Mouse (Mus musculus): ENCODE measurements around the gene Nr1h4. TPM values are rescaled to one million over a fixed set of nuclear protein-coding genes. Genes with fewer than 3 reads are reported as not detected.

Nr1h4 gene
- polyA plus RNA-seq, 1 experiment = 2.6 TPM

- Histone ChIP-seq H3K4me3 (replicated peaks; ENCODE audit: control insufficient read depth, low read depth, low read length) (no peak overlapping the region), H3K27ac (ENCODE audit: control insufficient read depth, insufficient read depth, low read depth, low read length, poor library complexity) (no peak overlapping the region), H3K4me1 (ENCODE audit: control insufficient read depth, insufficient read depth, low read length) (no peaks in the 10 kb centered on the region)
- TF ChIP-seq CTCF (IDR thresholded peaks at IDR 0.05; ENCODE audit: control insufficient read depth, insufficient read depth, low read length) (no peak), POLR2A (IDR thresholded peaks at IDR 0.05; ENCODE audit: borderline replicate concordance, control insufficient read depth, low read depth, low read length) (no peak)
- WGBS = 89% methylated on average over 17 of the region's 17 CpGs
Measured at GRCm38 (mm10) chr10:89434509-89435210, 98.7 kb downstream of the Nr1h4 start.

DNA sequence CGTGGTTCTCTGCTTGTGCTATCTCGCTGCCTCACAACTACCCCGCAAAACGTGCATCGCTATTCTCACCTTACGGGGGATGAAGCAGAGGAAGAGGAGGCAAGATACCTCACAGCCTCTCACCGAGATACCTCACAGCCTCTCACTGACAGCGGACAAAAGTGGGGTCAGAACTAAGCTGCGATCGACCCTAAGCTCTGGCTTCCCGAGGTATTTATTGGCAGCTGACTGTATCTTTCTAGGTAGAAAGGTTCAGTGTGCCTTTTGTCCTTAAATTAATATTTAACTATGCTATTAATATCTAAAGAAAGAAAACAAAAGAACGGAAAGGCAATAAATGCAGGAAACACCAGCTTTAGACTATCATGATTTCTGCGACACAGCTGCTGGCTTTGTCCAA, 100.6 kb downstream of the Nr1h4 start:
- H3K4me3 ChIP-seq (replicated peaks; ENCODE audit: control insufficient read depth, low read depth, low read length) = no peak overlapping the region
- 94% methylated on average over 13 of the region's 13 CpGs for WGBS

DNA sequence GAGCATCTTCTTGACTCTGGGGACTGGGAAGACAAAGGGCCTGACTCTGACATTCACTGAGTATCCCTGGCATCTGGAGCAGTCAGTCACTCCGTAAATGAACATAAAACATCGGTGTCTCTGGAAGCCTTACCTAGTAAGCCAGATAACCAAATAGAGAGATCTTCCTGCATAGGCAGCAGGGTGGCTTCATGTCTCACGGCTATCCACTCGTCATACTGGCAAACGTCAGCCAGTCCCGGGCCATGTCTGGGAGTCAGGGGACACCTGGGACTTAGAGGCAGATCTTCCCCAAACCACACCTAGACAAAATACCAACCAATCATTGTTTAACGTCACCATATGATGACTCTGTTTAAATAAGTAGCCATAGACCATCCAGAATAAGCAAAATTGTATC, 102.6 kb downstream of the Nr1h4 start:
- TF ChIP-seq POLR2A (IDR thresholded peaks at IDR 0.05; ENCODE audit: borderline replicate concordance, control insufficient read depth, low read depth, low read length) (no peak), CTCF (IDR thresholded peaks at IDR 0.05; ENCODE audit: control insufficient read depth, insufficient read depth, low read length) (no peak)
- no peak overlapping the region for H3K4me3 ChIP-seq (replicated peaks; ENCODE audit: control insufficient read depth, low read depth, low read length)
- no peaks in the 10 kb centered on the region for H3K4me1 ChIP-seq (ENCODE audit: control insufficient read depth, insufficient read depth, low read length)
- WGBS = 95% methylated on average over 7 of the region's 7 CpGs
- H3K27ac ChIP-seq (ENCODE audit: control insufficient read depth, insufficient read depth, low read depth, low read length, poor library complexity) = no peak overlapping the region

More for the DNA sequence above, 100.6 kb downstream of the Nr1h4 start:
- Histone ChIP-seq H3K27ac (ENCODE audit: control insufficient read depth, insufficient read depth, low read depth, low read length, poor library complexity) (no peak overlapping the region), H3K4me1 (ENCODE audit: control insufficient read depth, insufficient read depth, low read length) (no peaks in the 10 kb centered on the region)
- no peak for TF ChIP-seq POLR2A (IDR thresholded peaks at IDR 0.05; ENCODE audit: borderline replicate concordance, control insufficient read depth, low read depth, low read length)
- TF ChIP-seq CTCF (IDR thresholded peaks at IDR 0.05; ENCODE audit: control insufficient read depth, insufficient read depth, low read length) = no peak

DNA sequence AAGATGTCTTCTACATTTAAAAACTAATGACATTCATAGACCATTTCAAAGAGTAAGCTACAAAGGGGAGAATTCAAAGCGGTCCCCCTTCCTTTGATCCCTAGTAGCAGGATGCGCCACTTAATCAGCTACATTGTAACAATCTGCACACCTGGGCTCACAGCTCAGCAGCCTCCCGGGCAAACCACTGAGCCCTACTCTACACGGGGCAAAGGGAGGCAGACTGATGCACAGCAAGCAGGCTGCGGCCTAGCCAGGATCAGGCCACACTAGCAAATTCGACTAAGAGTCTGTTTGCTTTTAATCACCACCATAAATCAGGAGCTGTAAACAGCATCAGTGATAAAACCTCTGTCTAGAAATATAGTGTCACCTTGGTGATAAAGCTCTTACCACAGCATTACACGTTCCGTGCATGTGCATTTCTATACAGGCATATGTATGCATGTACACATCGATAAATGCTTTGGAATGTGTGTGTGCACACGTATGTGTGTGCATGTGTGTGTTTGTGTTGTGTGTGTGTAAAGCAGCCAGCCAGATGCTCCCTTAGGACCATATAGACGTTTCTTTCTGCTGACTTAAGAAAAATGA, 108.5 kb downstream of the Nr1h4 start:
- WGBS = 87% methylated on average over 11 of the region's 11 CpGs
- no peak overlapping the region for H3K27ac ChIP-seq (ENCODE audit: control insufficient read depth, insufficient read depth, low read depth, low read length, poor library complexity)
- TF ChIP-seq CTCF (IDR thresholded peaks at IDR 0.05; ENCODE audit: control insufficient read depth, insufficient read depth, low read length) (no peak), POLR2A (IDR thresholded peaks at IDR 0.05; ENCODE audit: borderline replicate concordance, control insufficient read depth, low read depth, low read length) (no peak)
- H3K4me1 ChIP-seq (ENCODE audit: control insufficient read depth, insufficient read depth, low read length) = no peaks in the 10 kb centered on the region
- H3K4me3 ChIP-seq (replicated peaks; ENCODE audit: control insufficient read depth, low read depth, low read length) = no peak overlapping the region

DNA sequence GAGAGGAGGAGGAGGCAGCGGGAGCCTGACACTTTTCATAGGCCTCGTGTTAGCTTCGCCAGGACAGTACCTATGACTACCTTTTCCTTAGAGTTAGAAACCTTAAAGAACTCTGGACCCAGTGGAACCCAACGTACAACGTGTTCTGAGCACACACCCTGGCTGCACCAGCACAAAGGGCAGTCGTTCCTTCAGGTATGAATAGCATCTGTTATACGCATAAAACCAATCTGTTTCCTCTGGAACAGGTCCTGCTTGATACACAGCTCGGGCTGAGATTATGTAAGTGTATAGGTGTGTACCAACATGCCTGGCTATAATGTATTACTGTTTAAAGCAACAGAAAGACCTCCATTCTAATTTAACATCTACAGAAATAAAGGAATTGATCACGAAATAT, 109.2 kb downstream of the Nr1h4 start:
- no peak for TF ChIP-seq CTCF (IDR thresholded peaks at IDR 0.05; ENCODE audit: control insufficient read depth, insufficient read depth, low read length)
- no peak for TF ChIP-seq POLR2A (IDR thresholded peaks at IDR 0.05; ENCODE audit: borderline replicate concordance, control insufficient read depth, low read depth, low read length)
- H3K27ac ChIP-seq (ENCODE audit: control insufficient read depth, insufficient read depth, low read depth, low read length, poor library complexity) = no peak overlapping the region
- H3K4me3 ChIP-seq (replicated peaks; ENCODE audit: control insufficient read depth, low read depth, low read length) = no peak overlapping the region
- WGBS = 89% methylated on average over 9 of the region's 9 CpGs
- H3K4me1 ChIP-seq (ENCODE audit: control insufficient read depth, insufficient read depth, low read length) = no peaks in the 10 kb centered on the region

GRCm38 (mm10) chr10:89423164-89423778, 110.1 kb downstream of the Nr1h4 start:
- 64% methylated on average over 9 of the region's 9 CpGs for WGBS
- TF ChIP-seq CTCF (IDR thresholded peaks at IDR 0.05; ENCODE audit: control insufficient read depth, insufficient read depth, low read length) = no peak
- TF ChIP-seq POLR2A (IDR thresholded peaks at IDR 0.05; ENCODE audit: borderline replicate concordance, control insufficient read depth, low read depth, low read length) = no peak
- Histone ChIP-seq H3K4me3 (replicated peaks; ENCODE audit: control insufficient read depth, low read depth, low read length) (no peak overlapping the region), H3K27ac (ENCODE audit: control insufficient read depth, insufficient read depth, low read depth, low read length, poor library complexity) (no peak overlapping the region), H3K4me1 (ENCODE audit: control insufficient read depth, insufficient read depth, low read length) (no peaks in the 10 kb centered on the region)

- Histone ChIP-seq H3K27ac (ENCODE audit: control insufficient read depth, insufficient read depth, low read depth, low read length, poor library complexity) (no peak overlapping the region), H3K4me3 (replicated peaks; ENCODE audit: control insufficient read depth, low read depth, low read length) (no peak overlapping the region)
- WGBS = 53% methylated on average over 8 of the region's 8 CpGs
Measured at GRCm38 (mm10) chr10:89422504-89423158, 110.8 kb downstream of the Nr1h4 start.

GRCm38 (mm10) chr10:89417966-89418365, 115.4 kb downstream of the Nr1h4 start:
- no peaks in the 10 kb centered on the region for H3K4me1 ChIP-seq (ENCODE audit: control insufficient read depth, insufficient read depth, low read length)
- TF ChIP-seq POLR2A (IDR thresholded peaks at IDR 0.05; ENCODE audit: borderline replicate concordance, control insufficient read depth, low read depth, low read length) (no peak), CTCF (IDR thresholded peaks at IDR 0.05; ENCODE audit: control insufficient read depth, insufficient read depth, low read length) (no peak)

More at GRCm38 (mm10) chr10:89422504-89423158, 110.8 kb downstream of the Nr1h4 start:
- H3K4me1 ChIP-seq (ENCODE audit: control insufficient read depth, insufficient read depth, low read length) = no peaks in the 10 kb centered on the region
- TF ChIP-seq CTCF (IDR thresholded peaks at IDR 0.05; ENCODE audit: control insufficient read depth, insufficient read depth, low read length) = no peak

More at GRCm38 (mm10) chr10:89417966-89418365, 115.4 kb downstream of the Nr1h4 start:
- Histone ChIP-seq H3K27ac (ENCODE audit: control insufficient read depth, insufficient read depth, low read depth, low read length, poor library complexity) (no peak overlapping the region), H3K4me3 (replicated peaks; ENCODE audit: control insufficient read depth, low read depth, low read length) (no peak overlapping the region)
- WGBS = 85% methylated on average over 2 of the region's 2 CpGs
